Mouse (Mus musculus) right cerebral cortex, adult 18-20 months (tissue): ENCODE measurements around the gene Erbb2.

Source experiments
- DNase-seq: peaks from one replicate; pipeline ENCODE4 v3.0.0; 2022; ENCODE audit warnings: mixed read lengths

Erbb2 gene

GRCm38 (mm10) chr11:98385638-98386585 lies 26.4 kb upstream of the Erbb2 start, which contains the start of gene Pnmt:
Gene Pnmt (plus strand): TSS chr11:98386450.
- no peak for DNase-seq

GRCm38 (mm10) chr11:98386596-98386995 lies 25.7 kb upstream of the Erbb2 start:
- DNase-seq = no peak

- no peak for DNase-seq
Measured at GRCm38 (mm10) chr11:98387056-98387577, 25.2 kb upstream of the Erbb2 start.

GRCm38 (mm10) chr11:98388282-98388681 lies 24.0 kb upstream of the Erbb2 start:
- DNase-seq = no peak

GRCm38 (mm10) chr11:98389221-98389780 lies 23.0 kb upstream of the Erbb2 start:
- DNase-seq = peak; percentile 78

GRCm38 (mm10) chr11:98390141-98390540 lies 22.1 kb upstream of the Erbb2 start:
- no peak for DNase-seq

- no peak for DNase-seq
Measured at GRCm38 (mm10) chr11:98392034-98392433, 20.2 kb upstream of the Erbb2 start.

GRCm38 (mm10) chr11:98392645-98393044 lies 19.6 kb upstream of the Erbb2 start:
- DNase-seq = no peak

GRCm38 (mm10) chr11:98393317-98393716 lies 19.0 kb upstream of the Erbb2 start:
- no peak for DNase-seq

GRCm38 (mm10) chr11:98394301-98394700 lies 18.0 kb upstream of the Erbb2 start:
- DNase-seq = no peak

GRCm38 (mm10) chr11:98395041-98395440 lies 17.2 kb upstream of the Erbb2 start:
- no peak for DNase-seq

GRCm38 (mm10) chr11:98397946-98398345 lies 14.3 kb upstream of the Erbb2 start:
- no peak for DNase-seq

- peak; percentile 88 for DNase-seq
Measured at GRCm38 (mm10) chr11:98400161-98400726, 12.0 kb upstream of the Erbb2 start, which contains the start of gene Pgap3. Gene Pgap3 (minus strand): TSS chr11:98400490.

- no peak for DNase-seq
Measured at GRCm38 (mm10) chr11:98400816-98401215, 11.5 kb upstream of the Erbb2 start.

- DNase-seq = no peak
Measured at GRCm38 (mm10) chr11:98406621-98407020, 5.6 kb upstream of the Erbb2 start.

- DNase-seq = no peak
Measured at GRCm38 (mm10) chr11:98408872-98409271, 3.4 kb upstream of the Erbb2 start.

GRCm38 (mm10) chr11:98409341-98409822 lies 2.9 kb upstream of the Erbb2 start:
- no peak for DNase-seq

- no peak for DNase-seq
Measured at GRCm38 (mm10) chr11:98412797-98413301, 579 bp downstream of the Erbb2 start.

- DNase-seq = no peak
Measured at GRCm38 (mm10) chr11:98413731-98414130, 1.5 kb downstream of the Erbb2 start.

- no peak for DNase-seq
Measured at GRCm38 (mm10) chr11:98414162-98414561, 1.9 kb downstream of the Erbb2 start.

GRCm38 (mm10) chr11:98417074-98417473 lies 4.8 kb downstream of the Erbb2 start:
- no peak for DNase-seq

GRCm38 (mm10) chr11:98418273-98418672 lies 6.0 kb downstream of the Erbb2 start:
- no peak for DNase-seq

- DNase-seq = no peak
Measured at GRCm38 (mm10) chr11:98418939-98419547, 6.8 kb downstream of the Erbb2 start.
